Mouse (Mus musculus): ENCODE measurements around the gene Ubqln2. TPM values are rescaled to one million over a fixed set of nuclear protein-coding genes. Genes with fewer than 3 reads are reported as not detected.

Ubqln2 gene
- 52.3 and 53.5 TPM in 2 replicates for polyA plus RNA-seq (2014; fragmentation: Nextera tagmentation; extraction: Ambion mirVana)

GRCm38 (mm10) chrX:153497688-153498516 lies at the start of gene Ubqln2:
Gene Ubqln2, plus strand, starts transcription at chrX:153498227.
- Histone ChIP-seq H3K27ac (ENCODE audit: low read depth, low read length) (peak within 1 kb of the TSS; percentile 91), H3K4me2 (ENCODE audit: low read depth) (peak within 1 kb of the TSS; percentile 69), H3K9ac (ENCODE audit: low read length) (peak within 1 kb of the TSS; percentile 85), H3K9me3 (ENCODE audit: control insufficient read depth, low read length) (no peaks in the 10 kb centered on the region), H3K4me3 (ENCODE audit: low read depth, low read length) (peak within 1 kb of the TSS; percentile 61), H3K4me1 (ENCODE audit: control insufficient read depth, insufficient read depth, low read length) (no peaks in the 10 kb centered on the region), H3K27me3 (ENCODE audit: control insufficient read depth, insufficient read depth, low read length) (no peaks in the 10 kb centered on the region), H3K36me3 (ENCODE audit: control insufficient read depth, insufficient read depth, low read length) (no peaks in the 10 kb centered on the region)
- peak; percentile 85 for DNase-seq (ENCODE audit: low spot score)
- ATAC-seq (ENCODE audit: insufficient read depth, low FRiP score, low TSS enrichment): peak; percentile 87
- WGBS: 14% methylated on average over 60 of the region's 76 CpGs

DNA sequence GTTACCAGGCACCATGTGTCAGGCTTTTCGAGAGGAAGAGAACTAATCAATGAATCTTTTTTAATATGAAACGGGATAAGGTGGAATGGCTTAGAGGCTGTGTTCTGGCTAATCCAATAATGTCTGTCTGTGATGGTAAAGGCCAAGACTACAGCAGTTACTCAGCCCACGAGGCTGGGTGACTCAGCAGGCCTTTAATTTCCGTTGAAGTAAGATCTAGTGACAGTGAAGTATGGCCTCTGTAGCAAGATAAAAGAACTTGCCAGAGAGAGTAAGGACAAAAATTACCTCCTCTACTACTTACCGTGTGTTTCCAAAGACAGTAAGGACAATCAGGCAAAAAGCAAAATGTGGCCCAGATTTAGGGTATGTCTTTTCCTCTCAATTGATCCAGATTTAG lies 46.1 kb upstream of the Ubqln2 start:
- Histone ChIP-seq H3K9me3 (ENCODE audit: control insufficient read depth, low read length) (no peaks in the 10 kb centered on the region), H3K27ac (ENCODE audit: low read depth, low read length) (no peak overlapping the region), H3K36me3 (ENCODE audit: control insufficient read depth, insufficient read depth, low read length) (no peaks in the 10 kb centered on the region), H3K27me3 (ENCODE audit: control insufficient read depth, insufficient read depth, low read length) (no peaks in the 10 kb centered on the region), H3K4me1 (ENCODE audit: control insufficient read depth, insufficient read depth, low read length) (no peaks in the 10 kb centered on the region), H3K4me2 (ENCODE audit: low read depth) (no peak overlapping the region), H3K4me3 (ENCODE audit: low read depth, low read length) (no peak overlapping the region), H3K9ac (ENCODE audit: low read length) (no peak overlapping the region)
- 69% methylated on average over 5 of the region's 5 CpGs for WGBS
- DNase-seq (ENCODE audit: low spot score) (no peak), ATAC-seq (ENCODE audit: insufficient read depth, low FRiP score, low TSS enrichment) (no peak)

GRCm38 (mm10) chrX:153476760-153477248 lies 21.2 kb upstream of the Ubqln2 start:
- DNase-seq (ENCODE audit: low spot score) (no peak), ATAC-seq (ENCODE audit: insufficient read depth, low FRiP score, low TSS enrichment) (no peak)
- Histone ChIP-seq H3K27ac (ENCODE audit: low read depth, low read length) (no peak overlapping the region), H3K27me3 (ENCODE audit: control insufficient read depth, insufficient read depth, low read length) (no peaks in the 10 kb centered on the region), H3K9me3 (ENCODE audit: control insufficient read depth, low read length) (no peaks in the 10 kb centered on the region), H3K9ac (ENCODE audit: low read length) (no peak overlapping the region), H3K4me3 (ENCODE audit: low read depth, low read length) (no peak overlapping the region), H3K4me1 (ENCODE audit: control insufficient read depth, insufficient read depth, low read length) (no peaks in the 10 kb centered on the region), H3K4me2 (ENCODE audit: low read depth) (no peak overlapping the region), H3K36me3 (ENCODE audit: control insufficient read depth, insufficient read depth, low read length) (no peaks in the 10 kb centered on the region)
- 52% methylated on average over 8 of the region's 8 CpGs for WGBS

GRCm38 (mm10) chrX:153492326-153492725 lies 5.7 kb upstream of the Ubqln2 start:
- no peak overlapping the region for H3K4me3 ChIP-seq (ENCODE audit: low read depth, low read length)
- no peaks in the 10 kb centered on the region for H3K27me3 ChIP-seq (ENCODE audit: control insufficient read depth, insufficient read depth, low read length)
- no peak for ATAC-seq (ENCODE audit: insufficient read depth, low FRiP score, low TSS enrichment)
- H3K4me2 ChIP-seq (ENCODE audit: low read depth): no peak overlapping the region
- 68% methylated on average over 3 of the region's 3 CpGs for WGBS
- H3K4me1 ChIP-seq (ENCODE audit: control insufficient read depth, insufficient read depth, low read length): no peaks in the 10 kb centered on the region
- no peak overlapping the region for H3K27ac ChIP-seq (ENCODE audit: low read depth, low read length)
- DNase-seq (ENCODE audit: low spot score): no peak
- H3K9me3 ChIP-seq (ENCODE audit: control insufficient read depth, low read length): no peaks in the 10 kb centered on the region
- H3K9ac ChIP-seq (ENCODE audit: low read length): no peak overlapping the region
- H3K36me3 ChIP-seq (ENCODE audit: control insufficient read depth, insufficient read depth, low read length): no peaks in the 10 kb centered on the region

GRCm38 (mm10) chrX:153498665-153499293 lies 752 bp downstream of the Ubqln2 start:
- DNase-seq (ENCODE audit: low spot score) (peak; percentile 58), ATAC-seq (ENCODE audit: insufficient read depth, low FRiP score, low TSS enrichment) (peak; percentile 20; the same call in 1 of the 2 replicates)
- no peaks in the 10 kb centered on the region for H3K9me3 ChIP-seq (ENCODE audit: control insufficient read depth, low read length)
- WGBS: 20% methylated on average over 30 of the region's 30 CpGs
- peak overlapping the region; percentile 91 for H3K27ac ChIP-seq (ENCODE audit: low read depth, low read length)
- peak overlapping the region; percentile 61 for H3K4me3 ChIP-seq (ENCODE audit: low read depth, low read length)
- no peaks in the 10 kb centered on the region for H3K27me3 ChIP-seq (ENCODE audit: control insufficient read depth, insufficient read depth, low read length)
- H3K36me3 ChIP-seq (ENCODE audit: control insufficient read depth, insufficient read depth, low read length): no peaks in the 10 kb centered on the region
- H3K4me1 ChIP-seq (ENCODE audit: control insufficient read depth, insufficient read depth, low read length): no peaks in the 10 kb centered on the region
- peak overlapping the region; percentile 85 for H3K9ac ChIP-seq (ENCODE audit: low read length)
- H3K4me2 ChIP-seq (ENCODE audit: low read depth): peak overlapping the region; percentile 69

GRCm38 (mm10) chrX:153499294-153500046 lies 1.4 kb downstream of the Ubqln2 start:
- H3K4me2 ChIP-seq (ENCODE audit: low read depth): peak overlapping the region; percentile 69
- H3K9ac ChIP-seq (ENCODE audit: low read length): peak overlapping the region; percentile 85
- peak overlapping the region; percentile 34; the same call in 1 of the 2 replicates for H3K27ac ChIP-seq (ENCODE audit: low read depth, low read length)
- no peaks in the 10 kb centered on the region for H3K4me1 ChIP-seq (ENCODE audit: control insufficient read depth, insufficient read depth, low read length)
- WGBS: 27% methylated on average over 32 of the region's 32 CpGs
- H3K4me3 ChIP-seq (ENCODE audit: low read depth, low read length): peak overlapping the region; percentile 61
- DNase-seq (ENCODE audit: low spot score): peak; percentile 15
- no peak for ATAC-seq (ENCODE audit: insufficient read depth, low FRiP score, low TSS enrichment)
- H3K27me3 ChIP-seq (ENCODE audit: control insufficient read depth, insufficient read depth, low read length): no peaks in the 10 kb centered on the region
- H3K36me3 ChIP-seq (ENCODE audit: control insufficient read depth, insufficient read depth, low read length): no peaks in the 10 kb centered on the region
- no peaks in the 10 kb centered on the region for H3K9me3 ChIP-seq (ENCODE audit: control insufficient read depth, low read length)

DNA sequence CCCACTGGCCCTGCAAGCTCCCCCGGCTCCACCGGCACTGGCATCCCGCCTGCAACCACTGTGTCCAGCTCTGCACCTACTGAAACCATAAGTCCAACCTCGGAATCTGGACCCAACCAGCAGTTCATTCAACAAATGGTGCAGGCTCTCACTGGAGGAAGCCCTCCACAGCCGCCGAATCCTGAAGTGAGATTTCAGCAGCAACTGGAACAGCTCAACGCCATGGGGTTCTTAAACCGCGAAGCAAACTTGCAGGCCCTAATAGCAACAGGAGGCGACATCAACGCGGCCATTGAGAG lies 2.0 kb downstream of the Ubqln2 start:
- peak overlapping the region; percentile 61 for H3K4me3 ChIP-seq (ENCODE audit: low read depth, low read length)
- H3K9me3 ChIP-seq (ENCODE audit: control insufficient read depth, low read length): no peaks in the 10 kb centered on the region
- ATAC-seq (ENCODE audit: insufficient read depth, low FRiP score, low TSS enrichment): 0 out of 2 replicates have a peak, but pooled peaks have one; percentile 18
- WGBS: 23% methylated on average over 12 of the region's 12 CpGs
- H3K27me3 ChIP-seq (ENCODE audit: control insufficient read depth, insufficient read depth, low read length): no peaks in the 10 kb centered on the region
- H3K4me2 ChIP-seq (ENCODE audit: low read depth): peak overlapping the region; percentile 69
- H3K27ac ChIP-seq (ENCODE audit: low read depth, low read length): peak overlapping the region; percentile 34; the same call in 1 of the 2 replicates
- H3K4me1 ChIP-seq (ENCODE audit: control insufficient read depth, insufficient read depth, low read length): no peaks in the 10 kb centered on the region
- peak; percentile 44 for DNase-seq (ENCODE audit: low spot score)
- H3K36me3 ChIP-seq (ENCODE audit: control insufficient read depth, insufficient read depth, low read length): no peaks in the 10 kb centered on the region
- H3K9ac ChIP-seq (ENCODE audit: low read length): peak overlapping the region; percentile 85

- H3K4me2 ChIP-seq (ENCODE audit: low read depth): no peak overlapping the region
- ATAC-seq (ENCODE audit: insufficient read depth, low FRiP score, low TSS enrichment): no peak
- DNase-seq (ENCODE audit: low spot score): peak; percentile 53
Observed at GRCm38 (mm10) chrX:153505954-153506353, 7.9 kb downstream of the Ubqln2 start.

More at GRCm38 (mm10) chrX:153505954-153506353, 7.9 kb downstream of the Ubqln2 start:
- Histone ChIP-seq H3K4me1 (ENCODE audit: control insufficient read depth, insufficient read depth, low read length) (no peaks in the 10 kb centered on the region), H3K4me3 (ENCODE audit: low read depth, low read length) (no peak overlapping the region), H3K36me3 (ENCODE audit: control insufficient read depth, insufficient read depth, low read length) (no peaks in the 10 kb centered on the region), H3K9me3 (ENCODE audit: control insufficient read depth, low read length) (no peaks in the 10 kb centered on the region), H3K9ac (ENCODE audit: low read length) (no peak overlapping the region), H3K27me3 (ENCODE audit: control insufficient read depth, insufficient read depth, low read length) (no peaks in the 10 kb centered on the region), H3K27ac (ENCODE audit: low read depth, low read length) (no peak overlapping the region)
- WGBS: 43% methylated on average over 9 of the region's 9 CpGs

Data from neural tube, embryonic 11.5 days (tissue).